Mouse (Mus musculus) lung, postnatal 0 days (tissue): ENCODE measurements around the gene Arhgap20. TPM values are rescaled to one million over a fixed set of nuclear protein-coding genes. Genes with fewer than 3 reads are reported as not detected.

ENCODE experiments used
- ATAC-seq: fragments of 200-750 bp; cut with Nextera tagmentation; 2 replicates; pipeline ENCODE4 v1.8.0; 2017; ENCODE audit warnings: moderate library complexity
- DNase-seq: peaks from one replicate; pipeline ENCODE4 v3.0.0-alpha.2; 2016; ENCODE audit warnings: low spot score
- H3K27ac ChIP-seq: fragments of 300-500 bp; sonication (generic); 2 replicates; pipeline ENCODE4 v1.5.1; 2014; ENCODE audit warnings: antibody characterized with exemption, mild to moderate bottlenecking, low read length, mixed read lengths
- H3K27me3 ChIP-seq: fragments of 300-500 bp; sonication (generic); replicated peaks from 2 replicates; pipeline ENCODE4 v1.6.1; 2014; ENCODE audit warnings: low read length, mixed read lengths; ENCODE audit not compliant: insufficient read depth
- H3K36me3 ChIP-seq: fragments of 300-500 bp; sonication (generic); 2 replicates; pipeline ENCODE4 v1.6.1; 2014; ENCODE audit warnings: low read length, mixed read lengths; ENCODE audit not compliant: insufficient read depth
- H3K4me1 ChIP-seq: fragments of 300-500 bp; sonication (generic); 2 replicates; pipeline ENCODE4 v1.6.1; 2014; ENCODE audit warnings: antibody characterized with exemption, low read depth, low read length, mixed read lengths; ENCODE audit not compliant: insufficient read depth
- H3K4me2 ChIP-seq: fragments of 300-500 bp; sonication (generic); replicated peaks from 2 replicates; pipeline ENCODE4 v1.6.1; 2014; ENCODE audit warnings: low read depth, mild to moderate bottlenecking, low read length, moderate library complexity, mixed read lengths
- H3K4me3 ChIP-seq: fragments of 300-500 bp; sonication (generic); 2 replicates; pipeline ENCODE4 v1.5.1; 2014; ENCODE audit warnings: low read depth, low read length
- H3K9ac ChIP-seq: fragments of 300-500 bp; sonication (generic); replicated peaks from 2 replicates; pipeline ENCODE4 v1.6.1; 2014; ENCODE audit warnings: low read depth, mild to moderate bottlenecking
- H3K9me3 ChIP-seq: fragments of 300-500 bp; sonication (generic); 2 replicates; pipeline ENCODE4 v1.6.1; 2016; ENCODE audit warnings: low read length, mixed read lengths
- CTCF ChIP-seq: IDR thresholded peaks from 2 replicates; pipeline ENCODE4 v1.5.1; 2016; ENCODE audit warnings: antibody characterized with exemption, mild to moderate bottlenecking
- EP300 ChIP-seq: IDR thresholded peaks from 2 replicates; pipeline ENCODE4 v1.6.1; 2016; ENCODE audit warnings: antibody characterized with exemption, mild to moderate bottlenecking, control low read depth
- WGBS: fragments of 180-500 bp; shearing (Covaris S2); extraction: QIAGEN DNeasy Blood & Tissue Kit; methylation state at CpG from one replicate; pipeline ENCODE4 v1.1.7; 2014; 5-methylcytosine and 5-hydroxymethylcytosine counted together
- polyA plus RNA-seq: library from polyadenylated mRNA; unstranded; fragments of >200 nt; fragmentation: Nextera tagmentation; extraction: Ambion mirVana; gene quantifications from 2 replicates; pipeline ENCODE4 v1.2.1, GENCODE M21; 2015

Arhgap20 gene
- polyA plus RNA-seq, 1 experiment from 2014 or later: 7.5 TPM

DNA sequence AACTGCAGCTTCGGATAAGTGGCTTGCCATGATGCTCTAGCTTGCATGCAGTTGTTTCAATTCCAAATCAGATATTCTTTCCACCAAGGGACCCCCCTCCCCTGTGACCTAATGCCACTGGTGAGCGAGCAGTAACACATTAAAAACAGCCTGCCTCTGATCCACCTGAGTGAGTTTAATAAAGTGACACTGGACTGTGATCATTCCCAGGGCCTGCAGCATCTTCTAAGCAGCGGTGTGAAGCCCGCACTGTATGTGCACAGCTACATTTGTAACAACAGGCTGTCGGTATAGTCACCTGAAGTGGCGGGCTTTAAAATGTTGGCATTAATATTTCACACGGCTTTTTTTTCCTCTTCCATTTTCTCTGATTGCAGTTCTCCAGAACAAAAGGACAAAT, 59.4 kb downstream of the Arhgap20 start:
- Histone ChIP-seq H3K36me3 (no peaks in the 10 kb centered on the region), H3K9ac (no peak overlapping the region), H3K4me3 (no peak overlapping the region), H3K9me3 (no peaks in the 10 kb centered on the region), H3K27me3 (no peaks in the 10 kb centered on the region), H3K4me1 (no peaks in the 10 kb centered on the region), H3K27ac (no peak overlapping the region), H3K4me2 (no peak overlapping the region)
- 88% methylated on average over 7 of the region's 7 CpGs for WGBS
- no peak for DNase-seq
- TF ChIP-seq EP300: no peak
- no peak for TF ChIP-seq CTCF
- no peak for ATAC-seq

DNA sequence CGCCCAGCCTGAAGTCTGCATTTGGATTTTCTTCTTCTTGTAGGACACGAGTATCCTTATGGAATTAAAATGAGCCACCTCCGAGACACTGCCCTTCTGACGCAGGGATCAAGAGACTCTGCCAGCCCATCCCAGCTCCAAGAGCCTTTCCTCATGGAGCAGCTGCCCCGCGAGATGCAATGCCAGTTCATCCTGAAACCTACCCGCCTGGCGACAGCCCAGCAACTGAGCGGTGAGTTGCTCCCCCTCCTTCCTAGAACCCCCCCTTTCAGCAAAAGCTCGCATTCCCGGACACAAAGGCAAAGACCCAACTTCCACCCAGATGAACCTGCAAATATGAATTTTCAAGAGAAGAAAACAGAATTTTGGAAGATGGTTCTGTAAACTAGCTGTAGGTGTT, 66.5 kb downstream of the Arhgap20 start:
- no peaks in the 10 kb centered on the region for H3K36me3 ChIP-seq
- TF ChIP-seq CTCF (no peak), EP300 (no peak)
- H3K4me2 ChIP-seq: no peak overlapping the region
- WGBS: 76% methylated on average over 11 of the region's 11 CpGs
- DNase-seq (no peak), ATAC-seq (no peak)
- H3K4me3 ChIP-seq: no peak overlapping the region
- no peaks in the 10 kb centered on the region for H3K27me3 ChIP-seq
- no peak overlapping the region for H3K9ac ChIP-seq
- H3K27ac ChIP-seq: no peak overlapping the region
- H3K9me3 ChIP-seq: no peaks in the 10 kb centered on the region
- H3K4me1 ChIP-seq: no peaks in the 10 kb centered on the region

DNA sequence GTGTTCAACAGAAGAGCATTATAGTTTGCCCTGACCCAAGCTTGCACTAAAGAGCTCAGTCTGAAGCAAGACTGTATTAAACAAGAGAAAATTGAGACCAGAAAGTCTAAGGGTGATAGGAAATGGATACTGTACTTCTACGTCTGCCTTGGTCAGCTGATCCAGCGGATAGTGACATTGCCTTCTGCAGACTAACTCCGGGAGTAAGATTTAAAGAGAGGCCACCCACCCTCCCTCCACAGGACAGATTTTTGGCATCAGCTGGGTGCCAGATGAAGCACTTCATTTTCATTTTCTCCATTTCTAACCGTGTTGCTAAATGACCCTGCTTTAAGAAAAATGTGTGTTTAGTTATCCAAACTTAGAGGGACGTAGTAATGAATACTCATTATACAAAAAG, 67.2 kb downstream of the Arhgap20 start:
- no peak overlapping the region for H3K27ac ChIP-seq
- ATAC-seq (no peak), DNase-seq (peak; percentile 19)
- H3K9ac ChIP-seq: no peak overlapping the region
- H3K4me2 ChIP-seq: no peak overlapping the region
- no peaks in the 10 kb centered on the region for H3K4me1 ChIP-seq
- no peaks in the 10 kb centered on the region for H3K27me3 ChIP-seq
- H3K4me3 ChIP-seq: no peak overlapping the region
- 46% methylated on average over 5 of the region's 5 CpGs for WGBS
- H3K36me3 ChIP-seq: no peaks in the 10 kb centered on the region
- no peak for TF ChIP-seq CTCF
- no peak for TF ChIP-seq EP300
- no peaks in the 10 kb centered on the region for H3K9me3 ChIP-seq

DNA sequence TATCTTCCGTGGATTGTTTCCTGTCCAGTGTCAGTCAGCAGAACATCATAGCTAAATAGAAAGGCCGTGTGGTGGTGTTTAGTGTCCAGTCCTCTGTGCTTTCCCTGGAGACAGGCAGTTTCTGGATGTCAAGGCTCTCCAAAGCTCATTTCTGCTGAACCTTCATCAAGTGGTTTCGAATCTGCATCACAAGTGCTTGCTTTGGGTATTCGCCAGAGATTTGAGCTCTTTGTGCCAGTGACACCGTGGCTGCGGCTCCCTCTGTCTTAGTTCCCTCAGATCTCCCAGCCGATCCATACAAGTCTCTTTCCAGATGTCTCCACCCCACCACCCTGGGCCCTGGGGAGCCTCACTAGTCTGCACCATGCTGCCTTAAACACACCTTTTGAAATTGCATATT, 72.6 kb downstream of the Arhgap20 start:
- peak; percentile 48 for DNase-seq
- no peak for ATAC-seq
- Histone ChIP-seq H3K36me3 (no peaks in the 10 kb centered on the region), H3K4me2 (no peak overlapping the region), H3K27ac (no peak overlapping the region), H3K9me3 (no peaks in the 10 kb centered on the region), H3K4me1 (no peaks in the 10 kb centered on the region), H3K27me3 (no peaks in the 10 kb centered on the region), H3K9ac (no peak overlapping the region), H3K4me3 (no peak overlapping the region)
- 47% methylated on average over 7 of the region's 7 CpGs for WGBS
- TF ChIP-seq CTCF: no peak
- no peak for TF ChIP-seq EP300

DNA sequence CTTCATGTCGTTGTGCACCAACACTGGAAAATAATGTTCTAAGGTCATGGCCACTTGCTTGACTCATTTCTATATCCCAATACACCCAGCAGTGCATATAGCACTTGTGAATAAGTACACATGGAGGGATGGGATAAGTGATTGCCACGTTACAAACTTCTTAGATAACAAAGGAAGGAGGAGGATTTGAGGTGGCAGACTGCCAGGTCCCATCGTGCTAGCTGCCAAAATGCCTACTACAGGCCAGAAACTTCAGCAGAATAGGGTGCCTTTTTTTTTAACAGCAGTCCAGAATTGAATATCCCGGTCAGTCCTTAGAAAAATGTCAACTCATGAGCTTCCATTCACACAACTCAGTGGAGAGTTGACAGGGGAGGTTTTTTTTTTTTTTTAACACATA, 78.1 kb downstream of the Arhgap20 start:
- no peaks in the 10 kb centered on the region for H3K36me3 ChIP-seq
- no peak overlapping the region for H3K27ac ChIP-seq
- H3K4me1 ChIP-seq: no peaks in the 10 kb centered on the region
- no peaks in the 10 kb centered on the region for H3K27me3 ChIP-seq
- no peak overlapping the region for H3K9ac ChIP-seq
- H3K4me3 ChIP-seq: no peak overlapping the region
- WGBS: 26% methylated on average over 4 of the region's 4 CpGs
- TF ChIP-seq EP300: no peak
- no peak for TF ChIP-seq CTCF
- no peaks in the 10 kb centered on the region for H3K9me3 ChIP-seq
- ATAC-seq: no peak
- peak; percentile 8 for DNase-seq
- no peak overlapping the region for H3K4me2 ChIP-seq

DNA sequence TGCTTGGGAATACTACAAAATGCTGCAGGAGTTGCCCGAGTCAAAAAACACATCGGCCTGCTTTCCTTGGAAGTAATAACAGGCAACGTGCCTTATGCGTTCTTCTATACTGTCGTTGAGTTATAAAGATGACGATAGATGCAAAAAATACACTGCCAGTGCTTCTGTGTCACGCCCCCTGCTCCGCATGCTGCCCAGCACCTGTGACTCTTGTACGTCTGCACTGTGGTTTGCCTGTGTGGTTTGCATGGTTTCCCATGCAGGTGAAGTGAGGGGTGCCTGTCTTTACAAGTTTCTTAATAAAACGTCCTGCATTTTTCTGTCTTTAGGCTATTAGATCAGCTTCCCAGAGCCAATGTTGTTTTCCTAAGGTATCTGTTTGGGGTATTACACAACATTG, 80.7 kb downstream of the Arhgap20 start:
- DNase-seq (no peak), ATAC-seq (no peak)
- Histone ChIP-seq H3K9me3 (no peaks in the 10 kb centered on the region), H3K9ac (no peak overlapping the region), H3K4me3 (no peak overlapping the region), H3K4me1 (no peaks in the 10 kb centered on the region), H3K36me3 (no peaks in the 10 kb centered on the region), H3K27ac (no peak overlapping the region), H3K4me2 (no peak overlapping the region), H3K27me3 (no peaks in the 10 kb centered on the region)
- 90% methylated on average over 10 of the region's 10 CpGs for WGBS
- TF ChIP-seq CTCF (no peak), EP300 (no peak)

DNA sequence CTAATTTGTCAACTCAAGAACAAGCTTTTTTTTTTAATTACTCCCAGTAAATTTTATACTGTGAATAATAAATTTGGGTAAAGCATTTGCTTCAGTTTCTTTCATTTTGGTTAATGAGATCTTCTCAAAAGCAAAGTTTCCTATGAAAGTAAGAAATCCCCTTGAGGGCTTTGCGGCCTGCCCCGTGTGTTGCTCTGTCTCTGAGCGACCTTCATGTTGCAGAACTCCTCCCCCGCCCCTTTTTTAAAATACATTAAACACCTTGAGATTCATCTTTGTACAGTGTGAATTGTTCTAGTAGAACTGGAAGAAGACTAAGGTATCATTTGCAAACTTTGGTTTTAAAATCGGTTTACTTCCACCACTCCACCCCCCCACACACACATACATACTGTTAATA, 88.6 kb downstream of the Arhgap20 start:
- Histone ChIP-seq H3K4me2 (no peak overlapping the region), H3K4me3 (no peak overlapping the region), H3K27me3 (no peaks in the 10 kb centered on the region), H3K4me1 (no peaks in the 10 kb centered on the region), H3K9me3 (no peaks in the 10 kb centered on the region), H3K36me3 (no peaks in the 10 kb centered on the region), H3K9ac (no peak overlapping the region), H3K27ac (no peak overlapping the region)
- TF ChIP-seq CTCF (no peak), EP300 (no peak)
- DNase-seq: no peak
- WGBS: 94% methylated on average over 5 of the region's 5 CpGs
- no peak for ATAC-seq
